In the genomic region with DNA sequence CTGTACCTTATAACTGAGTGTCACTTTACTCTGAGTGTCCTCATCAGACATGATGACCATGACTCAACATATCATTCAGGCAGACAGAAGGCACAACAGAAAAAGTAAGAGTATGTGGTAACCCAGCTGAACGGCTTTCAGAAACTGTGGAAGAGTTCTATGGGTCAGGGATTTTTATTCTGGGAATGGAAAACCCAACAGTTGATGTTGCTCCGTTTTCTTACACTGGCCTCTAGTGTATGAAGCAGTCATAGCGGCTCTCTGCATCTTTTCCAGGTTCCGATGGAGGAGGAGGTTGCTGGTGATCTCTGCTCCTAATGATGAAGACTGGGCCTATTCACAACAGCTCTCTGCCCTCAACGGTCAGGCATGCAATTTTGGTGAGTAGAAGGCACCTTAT, we compare ENCODE assay signal across 9 mouse cellular contexts. TPM values are rescaled to one million over a fixed set of nuclear protein-coding genes. Genes with fewer than 3 reads are reported as not detected.
DNase-seq lines count a peak whose midpoint lies in the region; ATAC-seq and TF ChIP-seq lines count a peak whose summit lies in the region.
"Had no signal": no experiment of that assay in that cellular context is flagged by ENCODE, and none has a peak within 500 bp of the region (broad histone marks: within the 10 kb centered on the region; RNA-seq: fewer than 3 reads in every experiment).

No protein-coding gene starts in this region.

- H3K9me3 ChIP-seq in lung, postnatal 0 days (ENCODE audit: low read length), result no peaks in the 10 kb centered on the region
- H3K9me3 ChIP-seq: heart, embryonic 15.5 days; liver, embryonic 15.5 days had no signal

- no peak overlapping the region for H3K4me3 ChIP-seq in heart, adult 2 months
- no peak overlapping the region for H3K4me3 ChIP-seq in lung, postnatal 0 days (ENCODE audit: low read depth, low read length)
- H3K4me3 ChIP-seq: heart, embryonic 15.5 days; liver, embryonic 15.5 days had no signal

- no peaks in the 10 kb centered on the region for H3K79me2 ChIP-seq in heart, adult 2 months (replicated peaks; ENCODE audit: control insufficient read depth, insufficient read depth, low read length)

- WGBS in heart, adult 2 months, result 62% methylated on average over 5 of the region's 5 CpGs
- WGBS in lung, postnatal 0 days, result 66% methylated on average over 5 of the region's 5 CpGs

- no peak overlapping the region; the same call in 1 of the 2 replicates for H3K27ac ChIP-seq in heart, adult 2 months
- H3K27ac ChIP-seq in lung, postnatal 0 days (ENCODE audit: low read length), result no peak overlapping the region
- H3K27ac ChIP-seq: heart, embryonic 15.5 days; liver, embryonic 15.5 days had no signal

- TF ChIP-seq CTCF in heart, adult 2 months (IDR thresholded peaks at IDR 0.05), result peak; percentile 78
- TF ChIP-seq CTCF in lung, postnatal 0 days (IDR thresholded peaks at IDR 0.05), result peak; percentile 62

- no peak for TF ChIP-seq EP300 in heart, adult 2 months (IDR thresholded peaks at IDR 0.05; ENCODE audit: insufficient read depth, low read depth, low read length)
- no peak for TF ChIP-seq EP300 in lung, postnatal 0 days (IDR thresholded peaks at IDR 0.05)

- H3K4me1 ChIP-seq in heart, adult 2 months (ENCODE audit: control insufficient read depth, insufficient read depth, low read length), result peaks cover 3% of the 10 kb centered on the region
- H3K4me1 ChIP-seq in lung, postnatal 0 days (ENCODE audit: insufficient read depth, low read depth, low read length), result no peaks in the 10 kb centered on the region
- H3K4me1 ChIP-seq: liver, embryonic 15.5 days had no signal

- H3K36me3 ChIP-seq in heart, adult 2 months (ENCODE audit: control insufficient read depth, insufficient read depth, low read length), result peaks cover 13% of the 10 kb centered on the region
- no peaks in the 10 kb centered on the region for H3K36me3 ChIP-seq in lung, postnatal 0 days (ENCODE audit: insufficient read depth, low read length)
- H3K36me3 ChIP-seq: liver, embryonic 15.5 days had no signal

- no peak for DNase-seq in heart, adult 2 months
- no peak for DNase-seq in heart, postnatal 25 days (ENCODE audit: low spot score)
- peak; percentile 57 for DNase-seq in lung, postnatal 0 days (ENCODE audit: low spot score)
- DNase-seq in lung, postnatal 4 days, result no peak
- peak; percentile 30 for DNase-seq in R1 (ENCODE audit: low read depth, low spot score)
- peak; percentile 24 for DNase-seq in forelimb bud, embryonic 11.5 days (ENCODE audit: low read depth, low spot score)
- DNase-seq in T-cell, adult 2 months (ENCODE audit: low spot score), result no peak

- no peak overlapping the region for H3K4me2 ChIP-seq in lung, postnatal 0 days (replicated peaks; ENCODE audit: low read depth, low read length)
- H3K4me2 ChIP-seq: heart, embryonic 15.5 days; liver, embryonic 15.5 days had no signal

- peak; percentile 35 for ATAC-seq in lung, postnatal 0 days

- intact Hi-C loops in heart, adult 2 months (cut with DNase I), result loop anchor here (2.0 kb wide), 1 partner anchor 354 kb away; no protein-coding TSS in a partner anchor
- intact Hi-C loops in heart, postnatal 25 days (cut with DNase I), result loop anchor here (10.0 kb wide), 1 partner anchor 358 kb away; the partner anchor contains the start of gene Cd200r1

- no peak overlapping the region for H3K9ac ChIP-seq in heart, adult 2 months (ENCODE audit: low read depth, low read length)
- H3K9ac ChIP-seq in lung, postnatal 0 days (replicated peaks; ENCODE audit: low read depth), result no peak overlapping the region
- H3K9ac ChIP-seq: heart, embryonic 15.5 days; liver, embryonic 15.5 days had no signal

- no peaks in the 10 kb centered on the region for H3K27me3 ChIP-seq in heart, adult 2 months (ENCODE audit: control insufficient read depth, insufficient read depth, low read length)
- no peaks in the 10 kb centered on the region for H3K27me3 ChIP-seq in lung, postnatal 0 days (replicated peaks; ENCODE audit: insufficient read depth, low read length)
- H3K27me3 ChIP-seq: heart, embryonic 15.5 days; liver, embryonic 15.5 days had no signal

- TF ChIP-seq POLR2A in heart, adult 2 months (IDR thresholded peaks at IDR 0.05; ENCODE audit: insufficient read depth, low read depth, low read length), result no peak

RNA-seq across cellular contexts. Expression of gene Ccdc80, which starts 29.4 kb away (rescaled TPM):
- total RNA-seq in heart, adult 2 months (2021), result 10 to 100 TPM; 64.0 to 65.3 TPM
- polyA plus RNA-seq in heart, adult 2 months (2012; rRNA removed), result 43.4 and 59.4 TPM in 2 replicates
- total RNA-seq in heart, postnatal 25 days (2021), result 10 to 100 TPM; 83.0 to 90.7 TPM
- 62.4 and 81.7 TPM in 2 replicates for polyA plus RNA-seq in lung, postnatal 0 days (2015; fragmentation: Nextera tagmentation; extraction: Ambion mirVana)

RNA-seq across cellular contexts. Expression of gene Slc35a5, which starts 35.9 kb away (rescaled TPM):
- 10 to 100 TPM in 1 of 2 experiments, 1 to 10 TPM in 1; 9.5 to 11.1 TPM for total RNA-seq in heart, adult 2 months (2021)
- polyA plus RNA-seq in heart, adult 2 months (2012; rRNA removed), result 8.0 and 12.9 TPM in 2 replicates
- 10 to 100 TPM; 10.9 to 11.0 TPM for total RNA-seq in heart, postnatal 25 days (2021)
- polyA plus RNA-seq in lung, postnatal 0 days (2015; fragmentation: Nextera tagmentation; extraction: Ambion mirVana), result 21.9 and 28.7 TPM in 2 replicates

RNA-seq across cellular contexts. Expression of gene Atg3, which starts 36.0 kb away (rescaled TPM):
- 10 to 100 TPM; 19.1 to 22.7 TPM for total RNA-seq in heart, adult 2 months (2021)
- 7.6 and 11.1 TPM in 2 replicates for polyA plus RNA-seq in heart, adult 2 months (2012; rRNA removed)
- 10 to 100 TPM; 19.1 to 22.1 TPM for total RNA-seq in heart, postnatal 25 days (2021)
- 53.9 and 55.8 TPM in 2 replicates for polyA plus RNA-seq in lung, postnatal 0 days (2015; fragmentation: Nextera tagmentation; extraction: Ambion mirVana)

Comparison
In these comparisons a context has a peak if more than half of its experiments do, and no peak if none do; other contexts are left out.
1. DNase-seq: peak in lung, postnatal 0 days (single experiment), R1 (single experiment) and forelimb bud, embryonic 11.5 days (single experiment); none in heart, adult 2 months (0 of 2), heart, postnatal 25 days (single experiment), lung, postnatal 4 days (0 of 2) and T-cell, adult 2 months (single experiment).